Mouse (Mus musculus): ENCODE results near the gene Naxd. TPM values are rescaled to one million over a fixed set of nuclear protein-coding genes. Genes with fewer than 3 reads are reported as not detected.
A peak's percentile ranks its signal among the peaks of the same experiment; 100 is the strongest.

Gene Naxd
- polyA plus RNA-seq, 2 experiments, result 112 to 117 TPM

DNA sequence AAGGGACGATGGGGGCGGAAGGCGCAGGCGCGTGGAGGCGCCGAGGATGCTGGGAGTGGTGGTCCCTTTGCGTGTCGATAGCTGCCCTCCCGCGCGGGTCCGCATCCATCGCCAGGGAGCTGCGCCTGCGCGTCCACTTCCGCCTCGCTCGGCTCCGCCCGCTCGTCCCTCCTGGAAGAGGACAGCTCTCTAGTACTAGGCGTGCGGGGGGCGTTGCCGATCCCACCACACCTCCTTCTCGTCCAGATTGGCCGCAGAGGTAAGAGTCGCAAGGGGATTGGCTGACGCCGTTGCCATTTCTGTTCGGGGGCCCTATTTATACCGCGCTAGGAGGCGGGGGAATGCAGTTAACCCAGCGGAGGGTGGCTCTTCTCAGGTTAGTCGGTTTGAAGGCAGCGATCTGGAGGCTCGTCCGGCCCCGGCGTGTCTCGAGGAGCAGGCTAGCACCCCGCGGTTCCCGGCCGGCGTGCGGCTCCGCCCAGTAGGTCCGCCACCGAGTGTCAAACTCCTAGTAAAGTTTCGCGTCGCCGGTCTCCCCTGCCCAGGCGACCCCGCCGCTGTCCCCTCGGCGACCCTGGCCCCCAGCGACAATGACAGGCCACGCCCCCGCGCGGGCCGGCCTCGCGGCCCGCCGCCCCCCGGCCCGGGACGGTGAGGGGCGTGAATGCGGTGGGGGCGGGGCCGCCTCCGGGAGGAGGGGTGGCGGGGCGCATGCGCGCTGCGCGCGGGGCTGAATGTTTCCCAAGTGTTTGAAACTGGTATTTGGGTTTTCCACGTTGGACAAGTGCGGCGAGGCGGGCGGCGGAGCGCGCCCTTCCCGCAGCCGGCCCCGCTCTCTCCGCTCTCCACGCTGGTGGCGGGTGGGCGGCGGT is 58.6 kb downstream of the Naxd start:
- peak; percentile 99; the same call in 1 of the 2 replicates for TF ChIP-seq POLR2A (IDR thresholded peaks at IDR 0.05; ENCODE audit: borderline replicate concordance, extremely low read depth, insufficient read depth, insufficient read length)
- H3K36me3 ChIP-seq (ENCODE audit: control insufficient read depth, insufficient read depth, low read length), result no peaks in the 10 kb centered on the region
- H3K4me3 ChIP-seq (replicated peaks; ENCODE audit: low read length), result peak overlapping the region; percentile 94
- no peaks in the 10 kb centered on the region for H3K27me3 ChIP-seq (ENCODE audit: control insufficient read depth, insufficient read depth, low read length)
- DNase-seq (ENCODE audit: low spot score), result peak; percentile 100
- H3K27ac ChIP-seq (replicated peaks; ENCODE audit: low read depth, low read length), result peak overlapping the region; percentile 96
- H3K4me1 ChIP-seq (ENCODE audit: control insufficient read depth, insufficient read depth, low read length), result peaks cover 10% of the 10 kb centered on the region
- peak overlapping the region; percentile 59 for H3K4me2 ChIP-seq (replicated peaks; ENCODE audit: low read depth, low read length, severe bottlenecking)
- peak overlapping the region; percentile 90 for H3K9ac ChIP-seq (ENCODE audit: low read depth, low read length, severe bottlenecking)
- peak; percentile 86 for ATAC-seq (ENCODE audit: low FRiP score, low read depth)
- no peaks in the 10 kb centered on the region for H3K9me3 ChIP-seq (ENCODE audit: control insufficient read depth, low read length)
- under 1% methylated on average over 79 of the region's 103 CpGs for WGBS

DNA sequence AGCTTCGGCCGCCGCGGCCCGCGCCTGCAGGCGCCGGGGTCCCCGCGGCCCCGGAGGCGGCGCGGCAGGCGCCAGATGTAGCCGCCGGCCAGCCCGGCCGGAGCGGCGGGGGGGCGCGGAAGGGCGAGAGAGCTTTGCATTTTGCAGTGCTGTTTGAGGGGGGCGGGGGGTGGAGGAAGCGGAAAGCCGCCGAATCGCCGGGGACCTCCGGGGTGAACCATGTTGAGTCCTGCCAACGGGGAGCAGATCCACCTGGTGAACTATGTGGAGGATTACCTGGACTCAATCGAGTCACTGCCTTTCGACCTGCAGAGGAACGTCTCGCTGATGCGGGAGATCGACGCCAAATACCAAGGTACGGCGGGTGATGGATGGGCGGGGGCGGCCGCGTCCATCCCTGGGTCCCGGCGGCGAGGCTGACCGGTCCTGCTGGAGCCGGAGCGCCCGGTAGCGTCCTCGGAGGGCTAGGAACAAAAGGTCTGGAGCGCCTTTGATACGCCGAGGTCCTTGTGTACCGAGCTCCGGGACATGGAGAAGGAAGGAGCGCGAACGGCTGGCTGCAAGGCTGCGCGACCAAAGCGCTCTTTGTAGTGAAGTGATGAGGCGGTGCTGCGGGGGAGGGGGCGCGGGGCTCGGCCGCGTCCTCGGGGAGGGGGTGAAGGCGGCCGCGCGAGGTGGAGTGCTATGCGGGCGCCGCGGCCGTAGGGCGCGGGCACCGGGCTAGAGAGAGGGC is 59.6 kb downstream of the Naxd start:
- peak overlapping the region; percentile 94 for H3K4me3 ChIP-seq (replicated peaks; ENCODE audit: low read length)
- H3K36me3 ChIP-seq (ENCODE audit: control insufficient read depth, insufficient read depth, low read length), result peaks cover 9% of the 10 kb centered on the region
- under 1% methylated on average over 51 of the region's 85 CpGs for WGBS
- no peak for DNase-seq (ENCODE audit: low spot score)
- H3K4me2 ChIP-seq (replicated peaks; ENCODE audit: low read depth, low read length, severe bottlenecking), result peak overlapping the region; percentile 59
- TF ChIP-seq POLR2A (IDR thresholded peaks at IDR 0.05; ENCODE audit: borderline replicate concordance, extremely low read depth, insufficient read depth, insufficient read length), result no peak
- H3K27ac ChIP-seq (replicated peaks; ENCODE audit: low read depth, low read length), result peak overlapping the region; percentile 96
- no peak for ATAC-seq (ENCODE audit: low FRiP score, low read depth)
- H3K9ac ChIP-seq (ENCODE audit: low read depth, low read length, severe bottlenecking), result peak overlapping the region; percentile 90
- no peaks in the 10 kb centered on the region for H3K9me3 ChIP-seq (ENCODE audit: control insufficient read depth, low read length)
- H3K27me3 ChIP-seq (ENCODE audit: control insufficient read depth, insufficient read depth, low read length), result no peaks in the 10 kb centered on the region
- peaks cover 7% of the 10 kb centered on the region for H3K4me1 ChIP-seq (ENCODE audit: control insufficient read depth, insufficient read depth, low read length)

DNA sequence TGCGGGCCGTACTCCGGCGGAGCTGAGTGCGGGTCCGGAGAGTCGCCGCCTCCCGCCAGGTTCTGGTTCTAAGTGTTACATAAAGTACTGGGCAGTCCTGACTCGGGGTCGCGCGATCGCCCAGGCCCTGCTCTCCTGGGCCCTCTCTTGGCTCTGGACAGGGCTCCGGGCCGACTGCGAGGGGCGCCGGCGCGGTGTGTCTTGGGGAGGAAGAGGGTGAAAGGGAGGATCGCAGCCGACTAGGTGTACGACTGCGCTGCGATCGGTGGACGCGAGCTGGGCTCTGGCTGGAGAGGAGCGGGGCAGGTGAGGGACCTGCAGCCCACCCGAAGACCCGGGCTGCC is 60.1 kb downstream of the Naxd start:
- TF ChIP-seq POLR2A (IDR thresholded peaks at IDR 0.05; ENCODE audit: borderline replicate concordance, extremely low read depth, insufficient read depth, insufficient read length), result no peak
- WGBS, result under 1% methylated on average over 23 of the region's 32 CpGs

DNA sequence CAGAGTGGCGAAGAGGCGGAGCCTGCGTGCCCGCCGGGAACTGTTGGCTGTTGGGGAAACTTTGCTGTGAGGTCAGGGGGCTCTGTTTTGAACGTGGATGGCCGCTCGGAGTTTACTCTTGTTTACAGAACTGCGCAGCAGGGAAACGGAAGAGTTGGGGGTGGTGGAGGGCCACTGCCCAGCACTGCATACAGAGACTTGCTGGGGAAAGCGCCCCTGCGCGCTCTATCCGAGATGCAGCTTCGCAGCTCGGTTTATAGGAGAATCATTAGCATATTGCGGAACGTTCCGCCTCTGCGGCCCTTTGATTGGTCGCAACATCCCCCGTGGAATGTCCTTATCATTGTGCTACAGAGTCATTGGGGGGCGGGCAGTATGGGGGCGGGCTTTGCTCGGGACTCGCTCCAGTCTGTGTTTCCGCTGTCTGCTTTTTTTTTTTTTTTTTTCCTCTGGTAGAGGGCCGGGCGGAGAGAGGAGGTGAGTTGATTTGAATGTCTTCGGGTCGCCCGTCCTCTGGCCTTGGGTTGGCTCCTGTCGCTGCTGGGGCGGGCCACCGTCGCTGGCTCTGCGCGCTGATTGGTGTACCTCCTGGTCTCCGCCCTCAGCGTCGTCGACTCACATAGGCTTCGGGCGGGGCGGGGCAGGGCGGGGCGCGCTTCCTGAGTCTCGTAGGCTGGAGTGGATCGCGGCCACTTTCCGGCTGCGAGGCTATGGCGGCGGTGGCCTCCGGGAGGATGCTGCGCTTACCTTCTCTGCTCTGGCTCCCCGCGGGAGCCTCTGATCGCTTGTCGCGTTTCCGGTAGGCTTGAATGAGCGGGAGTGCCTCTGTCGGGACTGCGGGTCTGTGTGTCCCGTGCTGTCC is 60.7 kb downstream of the Naxd start:
- H3K4me3 ChIP-seq (replicated peaks; ENCODE audit: low read length), result peak overlapping the region; percentile 94
- TF ChIP-seq POLR2A (IDR thresholded peaks at IDR 0.05; ENCODE audit: borderline replicate concordance, extremely low read depth, insufficient read depth, insufficient read length), result peak; percentile 100; the same call in 1 of the 2 replicates
- H3K4me1 ChIP-seq (ENCODE audit: control insufficient read depth, insufficient read depth, low read length), result peaks cover 7% of the 10 kb centered on the region
- peak overlapping the region; percentile 96 for H3K27ac ChIP-seq (replicated peaks; ENCODE audit: low read depth, low read length)
- peak overlapping the region; percentile 59 for H3K4me2 ChIP-seq (replicated peaks; ENCODE audit: low read depth, low read length, severe bottlenecking)
- WGBS, result under 1% methylated on average over 61 of the region's 67 CpGs
- no peaks in the 10 kb centered on the region for H3K9me3 ChIP-seq (ENCODE audit: control insufficient read depth, low read length)
- no peaks in the 10 kb centered on the region for H3K27me3 ChIP-seq (ENCODE audit: control insufficient read depth, insufficient read depth, low read length)
- H3K9ac ChIP-seq (ENCODE audit: low read depth, low read length, severe bottlenecking), result peak overlapping the region; percentile 90
- DNase-seq (ENCODE audit: low spot score), result peak; percentile 100
- peak; percentile 81 for ATAC-seq (ENCODE audit: low FRiP score, low read depth)
- H3K36me3 ChIP-seq (ENCODE audit: control insufficient read depth, insufficient read depth, low read length), result peaks cover 13% of the 10 kb centered on the region

More for the DNA sequence above, 60.1 kb downstream of the Naxd start:
- Histone ChIP-seq H3K4me1 (ENCODE audit: control insufficient read depth, insufficient read depth, low read length) (peaks cover 7% of the 10 kb centered on the region), H3K27me3 (ENCODE audit: control insufficient read depth, insufficient read depth, low read length) (no peaks in the 10 kb centered on the region), H3K4me3 (replicated peaks; ENCODE audit: low read length) (peak overlapping the region; percentile 94), H3K36me3 (ENCODE audit: control insufficient read depth, insufficient read depth, low read length) (peaks cover 13% of the 10 kb centered on the region), H3K9ac (ENCODE audit: low read depth, low read length, severe bottlenecking) (peak overlapping the region; percentile 90), H3K27ac (replicated peaks; ENCODE audit: low read depth, low read length) (peak overlapping the region; percentile 96), H3K4me2 (replicated peaks; ENCODE audit: low read depth, low read length, severe bottlenecking) (peak overlapping the region; percentile 59), H3K9me3 (ENCODE audit: control insufficient read depth, low read length) (no peaks in the 10 kb centered on the region)
- no peak for ATAC-seq (ENCODE audit: low FRiP score, low read depth)
- no peak for DNase-seq (ENCODE audit: low spot score)
